ENCODE assay signal across 8 mouse cellular contexts in genomic region chr1:119504260-119505062, GRCm38 (mm10). TPM values are rescaled to one million over a fixed set of nuclear protein-coding genes. Genes with fewer than 3 reads are reported as not detected.
DNase-seq lines count a peak whose midpoint lies in the region; ATAC-seq lines count a peak whose summit lies in the region.

Ralb (minus strand) TSS chr1:119504794.

- no peaks in the 10 kb centered on the region for H3K9me3 ChIP-seq in lung, embryonic 16.5 days (ENCODE audit: control insufficient read depth, low read length)

- peak; percentile 96 for DNase-seq in MEL-GATA-1-ER (ENCODE audit: extremely low read depth, low read depth)
- DNase-seq in cerebellum, adult 8-10 months: peak; percentile 95
- DNase-seq in forelimb bud, embryonic 11.5 days (ENCODE audit: low read depth, low spot score): peak; percentile 95
- DNase-seq in layer of hippocampus, adult 9-10 months (ENCODE audit: low spot score): peak; percentile 96
- peak; percentile 80 for DNase-seq in ovary, postnatal 10 days (ENCODE audit: low spot score)
- DNase-seq in thymus, postnatal 10 days (ENCODE audit: low spot score in 2 of 2): peak; percentile 89 to 91

- H3K9ac ChIP-seq in lung, embryonic 16.5 days (ENCODE audit: low read length): peak within 1 kb of the TSS; percentile 94

- peak; percentile 95 to 98 for ATAC-seq in hematopoietic stem cell, adult 5-6 weeks (replicated peaks in 1 of 2; ENCODE audit: insufficient read depth in 1 of 2, low FRiP score in 2 of 2, low TSS enrichment in 1 of 2, low read depth in 1 of 2, poor library complexity in 2 of 2, severe bottlenecking in 2 of 2)
- ATAC-seq in lung, embryonic 16.5 days (ENCODE audit: low read depth): peak; percentile 96

- H3K27ac ChIP-seq in lung, embryonic 16.5 days (ENCODE audit: low read length): peak within 1 kb of the TSS; percentile 94

- peak within 1 kb of the TSS; percentile 78 for H3K4me2 ChIP-seq in lung, embryonic 16.5 days (ENCODE audit: low read depth, low read length)

- under 1% methylated on average over 57 of the region's 57 CpGs for WGBS in lung, embryonic 16.5 days

- H3K4me1 ChIP-seq in lung, embryonic 16.5 days (replicated peaks; ENCODE audit: control insufficient read depth, insufficient read depth, low read length): peaks cover 45% of the 10 kb centered on the region

- H3K36me3 ChIP-seq in lung, embryonic 16.5 days (ENCODE audit: control insufficient read depth, insufficient read depth, low read length): peaks cover 11% of the 10 kb centered on the region

- H3K4me3 ChIP-seq in lung, embryonic 16.5 days (ENCODE audit: low read length): peak within 1 kb of the TSS; percentile 92

- H3K27me3 ChIP-seq in lung, embryonic 16.5 days (ENCODE audit: control insufficient read depth, insufficient read depth, low read depth, low read length): no peaks in the 10 kb centered on the region

RNA-seq across cellular contexts. Expression of gene Ralb, which starts in this region (rescaled TPM):
- 10.6 and 16.5 TPM in 2 replicates for total RNA-seq in hematopoietic stem cell, adult 5-6 weeks (2017)
- polyA plus RNA-seq in lung, embryonic 16.5 days (2015; fragmentation: Nextera tagmentation; extraction: Ambion mirVana): 252 TPM in 2 replicates

Comparison
In these comparisons a context has a peak if more than half of its experiments do, and no peak if none do; other contexts are left out.
1. Peak in every context shown above with its lines: DNase-seq, ATAC-seq, H3K4me3 ChIP-seq and H3K27ac ChIP-seq.